Mouse (Mus musculus): ENCODE results near the gene Megf6.

The Megf6 gene

DNA sequence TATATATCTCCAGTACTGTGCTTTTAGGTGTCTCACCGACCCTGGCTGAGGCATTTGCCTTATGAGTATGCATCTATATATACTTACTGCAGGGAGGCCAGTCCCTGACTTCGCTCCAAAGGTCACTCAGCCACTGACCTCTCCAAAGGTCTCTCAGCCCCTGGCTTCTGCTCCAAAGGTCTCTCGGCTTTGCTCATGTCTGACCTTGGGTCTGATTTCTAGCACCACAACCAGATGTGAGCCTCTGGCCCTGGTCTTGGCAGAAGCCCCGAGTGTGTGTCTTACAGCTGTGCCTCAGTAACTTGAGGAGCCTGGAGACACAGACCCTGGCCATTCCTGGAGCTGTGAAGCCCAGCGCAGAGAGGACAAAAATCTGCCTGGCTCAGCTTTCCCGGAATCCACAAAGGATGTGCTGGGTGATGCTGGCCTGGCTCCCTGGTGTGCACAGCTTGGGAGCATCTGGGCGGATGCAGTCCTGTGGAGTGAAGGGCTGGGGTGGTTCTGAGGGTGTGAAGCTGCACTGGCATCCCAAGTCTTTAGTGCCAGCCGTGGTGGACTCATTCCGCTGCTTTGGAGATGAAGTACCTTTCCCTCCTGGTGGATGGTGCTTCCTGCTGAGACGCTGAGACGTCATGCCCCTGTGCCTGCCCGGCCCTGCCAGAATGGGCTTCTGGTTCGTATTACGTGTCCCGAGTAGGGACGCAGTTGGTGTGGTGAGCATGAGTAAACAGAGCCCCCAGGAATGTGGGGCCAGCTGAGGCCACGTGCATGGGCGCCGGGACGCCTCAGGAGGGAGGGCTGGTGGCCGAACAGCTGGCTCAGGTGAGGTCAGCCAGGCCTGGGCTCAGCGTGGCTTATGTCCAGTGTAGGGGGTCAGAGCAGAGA lies 76.9 kb downstream of the Megf6 start:
- in situ Hi-C loops (cut with MboI, MseI), result no loop called here

- in situ Hi-C loops (cut with MboI, MseI), result no loop called here
Measured at GRCm38 (mm10) chr4:154248092-154248805, 77.7 kb downstream of the Megf6 start.

GRCm38 (mm10) chr4:154249316-154249715 lies 78.8 kb downstream of the Megf6 start:
- in situ Hi-C loops (cut with MboI, MseI), result no loop called here

- in situ Hi-C loops (cut with MboI, MseI), result no loop called here
Measured at GRCm38 (mm10) chr4:154252537-154253255, 82.2 kb downstream of the Megf6 start.

GRCm38 (mm10) chr4:154260755-154261154 lies 90.2 kb downstream of the Megf6 start:
- in situ Hi-C loops (cut with MboI, MseI), result no loop called here

DNA sequence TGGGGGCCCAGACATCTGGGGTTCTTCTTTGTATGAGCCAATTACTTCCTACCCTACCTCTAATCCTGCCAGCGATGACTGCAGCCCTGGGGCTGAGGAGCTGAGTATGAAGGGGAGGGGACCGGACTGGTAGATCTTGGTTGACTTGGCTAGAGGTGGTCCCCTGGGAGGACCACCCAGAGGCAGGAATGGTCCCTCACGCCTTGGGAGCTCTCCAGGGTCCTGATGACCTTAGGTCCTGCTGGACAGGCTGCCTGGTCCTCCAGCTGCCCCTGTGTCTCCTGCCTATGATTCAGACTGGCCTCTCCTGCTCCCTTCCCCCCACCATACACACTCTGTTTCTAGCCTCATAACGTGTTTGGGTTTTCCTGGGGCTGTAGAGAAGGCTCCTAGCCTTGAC lies 91.5 kb downstream of the Megf6 start:
- in situ Hi-C loops (cut with MboI, MseI), result no loop called here

GRCm38 (mm10) chr4:154267511-154267910 lies 97.0 kb downstream of the Megf6 start:
- in situ Hi-C loops (cut with MboI, MseI), result no loop called here

DNA sequence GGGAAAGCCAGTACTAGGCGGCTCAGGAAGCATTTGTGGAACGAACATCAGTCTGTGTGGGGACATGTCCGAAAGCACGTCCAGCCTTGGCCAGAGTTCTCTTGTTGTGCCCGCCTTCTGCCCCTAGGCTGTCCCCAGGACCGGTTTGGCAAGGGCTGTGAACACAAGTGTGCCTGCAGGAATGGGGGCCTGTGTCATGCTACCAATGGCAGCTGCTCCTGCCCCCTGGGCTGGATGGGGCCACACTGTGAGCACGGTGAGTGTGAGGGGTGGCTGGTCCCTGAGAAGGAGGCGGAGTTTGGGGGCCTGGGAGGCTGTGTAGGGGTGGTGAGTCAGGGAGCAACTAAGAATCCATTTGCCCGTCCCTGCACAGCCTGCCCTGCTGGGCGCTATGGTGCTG lies 99.0 kb downstream of the Megf6 start:
- in situ Hi-C loops (cut with MboI, MseI), result no loop called here

GRCm38 (mm10) chr4:154273000-154273399 lies 102.5 kb downstream of the Megf6 start:
- in situ Hi-C loops (cut with MboI, MseI), result no loop called here

DNA sequence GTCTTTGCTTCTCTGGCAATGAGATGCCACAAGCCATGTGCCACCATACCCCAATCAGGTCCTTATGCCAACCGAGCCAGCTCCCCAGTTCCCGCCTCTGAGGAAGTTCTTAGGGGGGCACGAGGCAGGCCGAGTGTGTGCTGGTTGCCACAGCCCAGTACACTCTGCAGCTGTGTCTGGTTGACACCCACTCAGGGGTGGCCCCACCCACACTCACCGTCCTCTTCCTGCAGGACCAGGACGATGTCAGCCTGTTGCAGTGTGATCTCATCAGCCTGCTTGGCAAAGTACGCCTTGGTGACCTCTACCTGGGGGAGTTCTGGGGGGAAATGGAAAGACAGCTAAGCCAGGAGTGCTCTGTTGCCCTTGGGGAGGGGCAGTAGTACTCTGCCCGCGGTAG lies 109.0 kb downstream of the Megf6 start:
- in situ Hi-C loops (cut with MboI, MseI), result no loop called here

- in situ Hi-C loops (cut with MboI, MseI), result no loop called here
Measured at GRCm38 (mm10) chr4:154283671-154284070, 113.1 kb downstream of the Megf6 start.

DNA sequence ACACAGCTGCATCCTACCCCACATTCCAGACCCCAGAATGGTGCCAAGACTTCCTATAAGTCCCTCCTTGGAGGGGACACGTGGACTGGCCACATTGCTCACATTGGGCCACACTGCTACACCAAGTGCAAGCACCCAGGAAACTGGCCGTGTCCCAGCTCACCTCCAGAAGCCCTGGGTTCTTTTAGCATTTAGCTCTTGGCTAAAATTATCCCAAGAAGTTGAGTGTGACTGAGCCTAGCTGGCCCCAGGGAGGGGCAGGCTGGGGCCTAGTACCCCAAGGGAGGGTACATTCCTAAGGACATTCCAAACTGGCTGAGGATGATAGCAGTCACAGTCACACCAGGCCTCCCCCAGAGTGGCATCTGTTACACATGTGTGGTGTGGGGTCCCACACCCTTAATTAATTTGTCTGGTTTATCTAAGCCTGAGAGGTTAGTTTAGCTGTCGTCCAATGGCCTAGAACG lies 123.2 kb downstream of the Megf6 start:
- in situ Hi-C loops (cut with MboI, MseI), result no loop called here

GRCm38 (mm10) chr4:154294262-154294731 lies 123.8 kb downstream of the Megf6 start:
- in situ Hi-C loops (cut with MboI, MseI), result no loop called here

- in situ Hi-C loops (cut with MboI, MseI), result no loop called here
Measured at GRCm38 (mm10) chr4:154297761-154298160, 127.2 kb downstream of the Megf6 start.

GRCm38 (mm10) chr4:154299541-154300271 lies 129.2 kb downstream of the Megf6 start:
- in situ Hi-C loops (cut with MboI, MseI), result no loop called here

DNA sequence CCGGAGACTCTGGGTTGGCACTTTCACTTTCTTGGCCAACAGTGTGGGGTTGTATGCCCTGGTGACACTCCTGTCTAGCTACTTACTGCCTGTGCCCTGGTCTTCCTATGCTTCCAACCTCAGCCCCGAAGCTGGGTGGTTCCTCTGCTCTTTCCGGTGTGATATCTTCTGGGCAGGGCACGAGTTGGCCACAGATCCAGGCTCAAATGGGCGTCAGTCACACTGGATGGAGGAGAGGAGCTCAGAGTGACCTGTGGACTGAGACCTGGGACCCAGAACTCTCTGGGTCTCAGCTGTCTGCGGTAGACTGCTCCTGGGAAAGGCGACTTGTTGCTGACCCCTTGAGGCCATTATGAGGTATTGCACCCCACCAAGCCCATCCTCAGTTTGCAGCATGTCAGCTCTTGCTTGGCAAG lies 130.9 kb downstream of the Megf6 start, which contains the start of gene Arhgef16:
Gene Arhgef16 (minus strand): TSS at position 211 of the 416 bp plus-strand sequence.
- in situ Hi-C loops (cut with MboI, MseI), result no loop called here

GRCm38 (mm10) chr4:154309131-154309530 lies 138.6 kb downstream of the Megf6 start:
- in situ Hi-C loops (cut with MboI, MseI), result no loop called here

GRCm38 (mm10) chr4:154310576-154311262 lies 140.2 kb downstream of the Megf6 start:
- in situ Hi-C loops (cut with MboI, MseI), result no loop called here

DNA sequence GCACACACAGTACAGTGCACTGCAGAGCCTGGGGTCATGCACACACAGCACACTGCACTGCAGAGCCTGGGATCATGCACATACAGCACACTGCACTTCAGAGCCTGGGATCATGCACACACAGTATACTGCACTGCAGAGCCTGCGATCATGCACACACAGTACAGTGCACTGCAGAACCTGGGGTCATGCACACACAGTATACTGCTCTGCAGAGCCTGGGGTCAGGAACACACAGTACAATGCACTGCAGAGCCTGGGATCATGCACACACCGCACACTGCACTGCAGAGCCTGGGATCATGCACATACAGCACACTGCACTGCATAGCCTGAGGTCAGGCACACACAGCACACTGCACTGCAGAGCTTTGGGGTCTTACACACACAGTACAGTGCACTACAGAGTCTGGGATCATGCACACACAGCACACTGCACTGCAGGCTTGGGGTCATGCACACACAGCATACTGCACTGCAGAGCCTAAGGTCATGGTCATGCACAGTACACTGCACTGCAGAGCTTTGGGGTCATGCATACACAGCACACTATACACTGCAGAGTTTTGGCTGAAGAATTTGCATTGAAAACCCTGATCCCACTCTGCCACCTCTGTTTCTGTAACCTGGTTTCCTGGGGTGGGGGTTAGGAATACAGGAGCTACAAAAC lies 141.7 kb downstream of the Megf6 start:
- in situ Hi-C loops (cut with MboI, MseI), result no loop called here
